Mouse (Mus musculus): ENCODE data around the gene Naa16. TPM values are rescaled to one million over a fixed set of nuclear protein-coding genes. Genes with fewer than 3 reads are reported as not detected.
A peak's percentile ranks its signal among the peaks of the same experiment; 100 is the strongest.
"Not testable (repeated sequence)": the region's sequence is repeated elsewhere in the genome, so short reads cannot be mapped to it uniquely, and the experiment has no call there.

Gene Naa16
- polyA plus RNA-seq (2015; fragmentation: Nextera tagmentation; extraction: Ambion mirVana) = 41.0 and 45.9 TPM in 2 replicates

- peak within 1 kb of the TSS; percentile 98 for H3K9ac ChIP-seq
- peak within 1 kb of the TSS; percentile 85 for H3K4me2 ChIP-seq
- H3K27me3 ChIP-seq = no peaks in the 10 kb centered on the region
- ATAC-seq (ENCODE audit: borderline replicate concordance, extremely low read depth, low FRiP score, low TSS enrichment) = peak; percentile 97
- H3K27ac ChIP-seq = peak within 1 kb of the TSS; percentile 100
- under 1% methylated on average over 71 of the region's 71 CpGs for WGBS
- H3K4me3 ChIP-seq = peak within 1 kb of the TSS; percentile 95
- H3K36me3 ChIP-seq = peaks cover 5% of the 10 kb centered on the region; the same call in 1 of the 2 replicates
- peaks cover 14% of the 10 kb centered on the region for H3K4me1 ChIP-seq
- no peaks in the 10 kb centered on the region for H3K9me3 ChIP-seq
Measured at GRCm38 (mm10) chr14:79390265-79390926, at the start of gene Naa16. Naa16 (minus strand) TSS chr14:79390778.

DNA sequence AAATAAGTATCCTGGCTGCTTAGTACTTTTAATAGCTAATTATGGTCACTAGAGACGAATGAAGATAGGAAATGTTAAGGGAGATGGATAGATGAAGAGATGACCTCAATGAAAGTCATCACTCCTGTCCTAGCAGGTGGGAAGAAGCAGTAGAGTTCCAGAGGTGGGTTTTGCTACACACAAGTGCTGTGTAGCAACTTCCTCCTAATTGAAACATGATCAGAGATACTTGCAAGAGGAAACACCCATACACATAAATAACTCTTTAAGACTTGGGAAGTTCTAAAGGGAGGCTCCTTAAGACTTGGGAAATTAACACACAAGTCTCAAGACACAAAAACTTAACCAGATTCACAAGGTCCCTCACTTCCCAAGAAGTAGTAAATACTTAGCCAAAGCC, 43.5 kb upstream of the Naa16 start:
- Histone ChIP-seq H3K4me1 (no peaks in the 10 kb centered on the region), H3K27me3 (no peaks in the 10 kb centered on the region), H3K4me2 (no peak overlapping the region), H3K27ac (no peak overlapping the region), H3K36me3 (no peaks in the 10 kb centered on the region), H3K4me3 (no peak overlapping the region), H3K9me3 (no peaks in the 10 kb centered on the region), H3K9ac (no peak overlapping the region)
- no peak for ATAC-seq (ENCODE audit: borderline replicate concordance, extremely low read depth, low FRiP score, low TSS enrichment)
- WGBS = 87% methylated on average over 1 of the region's 1 CpGs

DNA sequence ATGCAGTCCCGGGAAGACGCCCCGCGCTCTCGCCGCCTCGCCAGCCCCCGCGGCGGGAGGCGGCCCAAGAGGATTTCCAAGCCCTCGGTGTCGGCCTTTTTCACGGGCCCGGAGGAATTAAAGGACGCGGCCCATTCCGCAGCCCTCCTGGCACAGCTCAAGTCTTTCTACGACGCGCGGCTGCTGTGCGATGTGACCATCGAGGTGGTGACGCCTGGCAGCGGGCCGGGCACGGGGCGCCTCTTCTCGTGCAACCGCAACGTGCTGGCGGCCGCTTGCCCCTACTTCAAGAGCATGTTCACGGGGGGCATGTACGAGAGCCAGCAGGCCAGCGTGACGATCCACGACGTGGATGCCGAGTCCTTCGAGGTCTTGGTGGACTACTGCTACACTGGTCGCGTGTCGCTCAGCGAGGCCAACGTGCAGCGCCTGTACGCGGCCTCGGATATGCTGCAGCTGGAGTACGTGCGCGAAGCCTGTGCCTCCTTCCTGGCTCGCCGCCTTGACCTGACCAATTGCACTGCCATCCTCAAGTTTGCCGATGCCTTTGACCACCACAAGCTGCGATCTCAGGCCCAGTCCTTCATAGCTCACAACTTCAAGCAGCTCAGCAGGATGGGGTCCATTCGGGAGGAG, 36.3 kb upstream of the Naa16 start:
- not testable (repeated sequence) for H3K9me3 ChIP-seq, H3K4me1 ChIP-seq, H3K27me3 ChIP-seq
- H3K4me2 ChIP-seq = peak overlapping the region; percentile 57
- peak; percentile 20 for ATAC-seq (ENCODE audit: borderline replicate concordance, extremely low read depth, low FRiP score, low TSS enrichment)
- peak overlapping the region; percentile 52 for H3K4me3 ChIP-seq
- peak overlapping the region; percentile 48 for H3K9ac ChIP-seq
- H3K36me3 ChIP-seq = peaks cover 10% of the 10 kb centered on the region
- peak overlapping the region; percentile 90 for H3K27ac ChIP-seq
- WGBS = 100% methylated on average over 2 of the region's 59 CpGs

GRCm38 (mm10) chr14:79425979-79426729, 35.6 kb upstream of the Naa16 start, which contains the start of gene Kbtbd7:
Kbtbd7 (plus strand) TSS chr14:79426511.
- 2% methylated on average over 39 of the region's 44 CpGs for WGBS
- H3K27me3 ChIP-seq = no peaks in the 10 kb centered on the region
- H3K36me3 ChIP-seq = peaks cover 10% of the 10 kb centered on the region
- H3K4me2 ChIP-seq = peak within 1 kb of the TSS; percentile 57
- H3K27ac ChIP-seq = peak within 1 kb of the TSS; percentile 90
- no peaks in the 10 kb centered on the region for H3K4me1 ChIP-seq
- peak within 1 kb of the TSS; percentile 52 for H3K4me3 ChIP-seq
- H3K9ac ChIP-seq = peak within 1 kb of the TSS; percentile 48
- H3K9me3 ChIP-seq = peaks cover 9% of the 10 kb centered on the region; the same call in 1 of the 2 replicates
- peak; percentile 99 for ATAC-seq (ENCODE audit: borderline replicate concordance, extremely low read depth, low FRiP score, low TSS enrichment)

- Histone ChIP-seq H3K4me3 (no peak overlapping the region), H3K4me2 (no peak overlapping the region), H3K27me3 (no peaks in the 10 kb centered on the region), H3K27ac (no peak overlapping the region), H3K36me3 (0 out of 2 replicates have a peak, but pooled peaks cover 2% of the 10 kb centered on the region), H3K4me1 (no peaks in the 10 kb centered on the region), H3K9ac (no peak overlapping the region), H3K9me3 (no peaks in the 10 kb centered on the region)
- 64% methylated on average over 20 of the region's 20 CpGs for WGBS
- ATAC-seq (ENCODE audit: borderline replicate concordance, extremely low read depth, low FRiP score, low TSS enrichment) = no peak
Measured at GRCm38 (mm10) chr14:79420083-79420685, 29.6 kb upstream of the Naa16 start.

GRCm38 (mm10) chr14:79413121-79413520, 22.5 kb upstream of the Naa16 start:
- Histone ChIP-seq H3K4me3 (no peak overlapping the region), H3K36me3 (peaks cover 4% of the 10 kb centered on the region; the same call in 1 of the 2 replicates), H3K27ac (no peak overlapping the region), H3K4me1 (no peaks in the 10 kb centered on the region), H3K4me2 (no peak overlapping the region), H3K9ac (no peak overlapping the region), H3K27me3 (no peaks in the 10 kb centered on the region), H3K9me3 (no peaks in the 10 kb centered on the region)
- WGBS = 83% methylated on average over 6 of the region's 6 CpGs
- ATAC-seq (ENCODE audit: borderline replicate concordance, extremely low read depth, low FRiP score, low TSS enrichment) = no peak

- H3K9ac ChIP-seq = no peak overlapping the region
- H3K27ac ChIP-seq = no peak overlapping the region
- H3K27me3 ChIP-seq = no peaks in the 10 kb centered on the region
- ATAC-seq (ENCODE audit: borderline replicate concordance, extremely low read depth, low FRiP score, low TSS enrichment) = no peak
- no peaks in the 10 kb centered on the region for H3K9me3 ChIP-seq
- no peaks in the 10 kb centered on the region for H3K4me1 ChIP-seq
- WGBS = 57% methylated on average over 2 of the region's 2 CpGs
- H3K36me3 ChIP-seq = peaks cover 4% of the 10 kb centered on the region; the same call in 1 of the 2 replicates
- no peak overlapping the region for H3K4me3 ChIP-seq
- no peak overlapping the region for H3K4me2 ChIP-seq
Measured at GRCm38 (mm10) chr14:79410662-79411061, 20.1 kb upstream of the Naa16 start.

DNA sequence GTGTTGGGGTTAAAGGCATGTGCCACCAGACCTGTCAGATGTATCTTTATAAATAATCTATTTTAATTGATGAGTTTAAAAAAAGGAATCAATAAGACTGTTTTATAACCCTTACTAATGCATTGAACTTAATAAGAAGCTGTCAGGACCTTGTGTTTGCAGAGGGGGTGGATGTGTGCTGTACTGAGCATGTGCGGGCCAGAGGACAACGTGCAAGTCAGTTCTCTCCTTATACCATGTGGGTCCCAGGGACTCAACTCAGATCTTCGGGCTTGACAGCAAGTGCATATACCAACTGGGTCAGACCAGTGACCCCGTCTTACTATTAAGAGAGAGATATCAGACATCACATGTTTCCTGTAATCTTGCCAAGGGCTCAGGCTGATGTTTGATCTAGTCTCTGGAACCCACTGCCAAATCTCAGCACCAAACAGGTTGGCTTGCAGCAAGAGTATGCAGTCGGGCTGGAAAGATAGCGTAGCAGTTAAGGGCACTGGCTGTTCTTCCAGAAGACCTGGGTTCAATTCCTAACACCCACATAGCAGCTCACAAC, 18.8 kb upstream of the Naa16 start:
- Histone ChIP-seq H3K36me3 (peaks cover 4% of the 10 kb centered on the region; the same call in 1 of the 2 replicates), H3K9ac (no peak overlapping the region), H3K27ac (no peak overlapping the region), H3K9me3 (no peaks in the 10 kb centered on the region), H3K4me1 (no peaks in the 10 kb centered on the region), H3K4me2 (no peak overlapping the region), H3K4me3 (no peak overlapping the region), H3K27me3 (no peaks in the 10 kb centered on the region)
- WGBS = 84% methylated on average over 6 of the region's 6 CpGs
- no peak for ATAC-seq (ENCODE audit: borderline replicate concordance, extremely low read depth, low FRiP score, low TSS enrichment)

- Histone ChIP-seq H3K9ac (no peak overlapping the region), H3K4me2 (no peak overlapping the region), H3K4me1 (no peaks in the 10 kb centered on the region), H3K36me3 (peaks cover 11% of the 10 kb centered on the region), H3K4me3 (no peak overlapping the region), H3K27me3 (no peaks in the 10 kb centered on the region), H3K27ac (no peak overlapping the region), H3K9me3 (no peaks in the 10 kb centered on the region)
- no peak for ATAC-seq (ENCODE audit: borderline replicate concordance, extremely low read depth, low FRiP score, low TSS enrichment)
- 77% methylated on average over 2 of the region's 2 CpGs for WGBS
Measured at GRCm38 (mm10) chr14:79407641-79408040, 17.1 kb upstream of the Naa16 start.

GRCm38 (mm10) chr14:79397321-79398122, 6.9 kb upstream of the Naa16 start, which contains the start of gene Mtrf1:
Mtrf1 (plus strand) TSS chr14:79397772.
- no peaks in the 10 kb centered on the region for H3K9me3 ChIP-seq
- H3K9ac ChIP-seq = peak within 1 kb of the TSS; percentile 62
- peak within 1 kb of the TSS; percentile 79 for H3K27ac ChIP-seq
- peak within 1 kb of the TSS; percentile 64 for H3K4me3 ChIP-seq
- H3K36me3 ChIP-seq = peaks cover 13% of the 10 kb centered on the region; the same call in 1 of the 2 replicates
- 18% methylated on average over 23 of the region's 23 CpGs for WGBS
- no peaks in the 10 kb centered on the region for H3K27me3 ChIP-seq
- H3K4me1 ChIP-seq = peaks cover 6% of the 10 kb centered on the region
- peak within 1 kb of the TSS; percentile 56 for H3K4me2 ChIP-seq
- ATAC-seq (ENCODE audit: borderline replicate concordance, extremely low read depth, low FRiP score, low TSS enrichment) = peak; percentile 87

DNA sequence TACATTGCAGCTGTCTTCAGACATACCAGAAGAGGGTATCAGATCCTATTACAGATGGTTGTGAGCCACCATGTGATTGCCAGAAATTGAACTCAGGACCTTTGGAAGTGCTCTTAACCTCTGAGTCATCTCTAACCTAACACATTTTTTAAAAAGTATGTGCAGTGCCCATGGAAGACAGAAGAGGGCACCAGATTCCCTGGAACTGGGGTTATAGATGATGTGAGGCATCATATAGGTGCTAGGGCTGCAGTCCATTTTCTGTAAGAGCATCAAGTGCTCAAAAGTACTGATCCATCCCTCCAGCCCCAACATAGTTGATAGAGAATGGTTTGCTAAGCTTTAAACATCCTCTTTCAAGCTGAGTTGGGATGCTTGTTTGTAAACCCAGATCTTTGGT, 4.0 kb upstream of the Naa16 start:
- Histone ChIP-seq H3K9ac (no peak overlapping the region), H3K36me3 (no peaks in the 10 kb centered on the region), H3K27me3 (no peaks in the 10 kb centered on the region), H3K4me3 (no peak overlapping the region), H3K9me3 (no peaks in the 10 kb centered on the region), H3K4me2 (no peak overlapping the region), H3K4me1 (peaks cover 9% of the 10 kb centered on the region), H3K27ac (no peak overlapping the region)
- no peak for ATAC-seq (ENCODE audit: borderline replicate concordance, extremely low read depth, low FRiP score, low TSS enrichment)

Data from lung, embryonic 15.5 days (tissue).